In genomic region chr16:94303203-94303535, GRCm38 (mm10) we compare ENCODE assay signal across 8 mouse cellular contexts. TPM values are rescaled to one million over a fixed set of nuclear protein-coding genes. Genes with fewer than 3 reads are reported as not detected.
DNase-seq lines count a peak whose midpoint lies in the region; ATAC-seq and TF ChIP-seq lines count a peak whose summit lies in the region.

No protein-coding gene starts in this region.

- 0 out of 2 replicates have a peak, but pooled peaks cover 7% of the 10 kb centered on the region for H3K9me3 ChIP-seq in heart, embryonic 14.5 days (ENCODE audit: control insufficient read depth, low read length)
- no peaks in the 10 kb centered on the region for H3K9me3 ChIP-seq in ES-E14 (ENCODE audit: control insufficient read depth, insufficient read depth, low read depth, low read length)
- no peaks in the 10 kb centered on the region for H3K9me3 ChIP-seq in forebrain, postnatal 0 days (ENCODE audit: low read length)
- H3K9me3 ChIP-seq in liver, postnatal 0 days (ENCODE audit: low read length) = no peaks in the 10 kb centered on the region

- peak overlapping the region; percentile 76 for H3K4me2 ChIP-seq in heart, embryonic 14.5 days (ENCODE audit: low read length)
- H3K4me2 ChIP-seq in forebrain, postnatal 0 days (ENCODE audit: low read depth) = peak overlapping the region; percentile 46
- H3K4me2 ChIP-seq in liver, postnatal 0 days (ENCODE audit: low read depth, low read length) = peak overlapping the region; percentile 60

- H3K27me3 ChIP-seq in heart, embryonic 14.5 days (ENCODE audit: control insufficient read depth, insufficient read depth, low read length) = no peaks in the 10 kb centered on the region
- H3K27me3 ChIP-seq in forebrain, postnatal 0 days (ENCODE audit: insufficient read depth, low read length) = no peaks in the 10 kb centered on the region
- H3K27me3 ChIP-seq in liver, postnatal 0 days (ENCODE audit: insufficient read depth, low read length) = no peaks in the 10 kb centered on the region

- peaks cover 11 to 25% of the 10 kb centered on the region in 2 experiments for H3K4me1 ChIP-seq in heart, embryonic 14.5 days (ENCODE audit: control insufficient read depth in 2 of 2, insufficient read depth in 2 of 2, low read length in 2 of 2)
- peaks cover 6 to 10% of the 10 kb centered on the region in 2 experiments; a peak in 2 of 4 replicates for H3K4me1 ChIP-seq in ES-E14 (ENCODE audit: control insufficient read depth in 2 of 2, insufficient read depth in 2 of 2, low read length in 2 of 2, poor library complexity in 1 of 2)
- H3K4me1 ChIP-seq in forebrain, postnatal 0 days (ENCODE audit: insufficient read depth) = 0 out of 2 replicates have a peak, but pooled peaks cover 11% of the 10 kb centered on the region
- H3K4me1 ChIP-seq in liver, postnatal 0 days (ENCODE audit: insufficient read depth) = peaks cover 9% of the 10 kb centered on the region

- in situ Hi-C loops in ES-E14 (cut with MboI; ENCODE audit: low sequenced_read_pairs in 2 of 2, unreplicated experiment in 2 of 2) = no loop called here

- H3K27ac ChIP-seq in heart, embryonic 14.5 days (replicated peaks in 1 of 2; ENCODE audit: control insufficient read depth in 1 of 2, insufficient read depth in 1 of 2, low read depth in 2 of 2, low read length in 2 of 2) = peak overlapping the region; percentile 95 to 97
- H3K27ac ChIP-seq in ES-E14 (ENCODE audit: insufficient read depth, low read depth, low read length, poor library complexity, severe bottlenecking) = no peak overlapping the region
- H3K27ac ChIP-seq in forebrain, postnatal 0 days (ENCODE audit: low read depth, low read length) = no peak overlapping the region
- no peak overlapping the region for H3K27ac ChIP-seq in liver, postnatal 0 days (ENCODE audit: low read depth)

- no peaks in the 10 kb centered on the region for H3K36me3 ChIP-seq in heart, embryonic 14.5 days (ENCODE audit: control insufficient read depth, insufficient read depth, low read length)
- H3K36me3 ChIP-seq in ES-E14 (ENCODE audit: control insufficient read depth, insufficient read depth, low read length, poor library complexity, severe bottlenecking) = no peaks in the 10 kb centered on the region
- H3K36me3 ChIP-seq in forebrain, postnatal 0 days (ENCODE audit: insufficient read depth) = no peaks in the 10 kb centered on the region
- H3K36me3 ChIP-seq in liver, postnatal 0 days (replicated peaks; ENCODE audit: insufficient read depth, low read length) = no peaks in the 10 kb centered on the region

- TF ChIP-seq EP300 in liver, postnatal 0 days (IDR thresholded peaks at IDR 0.05; ENCODE audit: low read depth) = no peak

- 13% methylated on average over 6 of the region's 6 CpGs for WGBS in heart, embryonic 14.5 days
- 26% methylated on average over 6 of the region's 6 CpGs for WGBS in forebrain, postnatal 0 days
- WGBS in liver, postnatal 0 days (ENCODE audit: insufficient replicate concordance) = 24% methylated on average over 6 of the region's 6 CpGs

- H3K4me3 ChIP-seq in heart, embryonic 14.5 days (ENCODE audit: control insufficient read depth in 1 of 2, insufficient read depth in 1 of 2, low read depth in 1 of 2, low read length in 2 of 2) = peak overlapping the region; percentile 37 to 41
- peak overlapping the region; percentile 38 to 41; a peak in 2 of 4 replicates for H3K4me3 ChIP-seq in ES-E14 (ENCODE audit: insufficient read depth in 1 of 2, low read depth in 1 of 2, low read length in 2 of 2, poor library complexity in 1 of 2, severe bottlenecking in 1 of 2)
- H3K4me3 ChIP-seq in forebrain, postnatal 0 days (ENCODE audit: low read depth, low read length) = 0 out of 2 replicates have a peak overlapping the region, but pooled peaks have one; percentile 19
- peak overlapping the region; percentile 5; the same call in 1 of the 2 replicates for H3K4me3 ChIP-seq in liver, postnatal 0 days (ENCODE audit: low read depth, low read length)

- TF ChIP-seq CTCF in forebrain, postnatal 0 days (IDR thresholded peaks at IDR 0.05; ENCODE audit: low read depth) = no peak
- no peak for TF ChIP-seq CTCF in liver, postnatal 0 days (IDR thresholded peaks at IDR 0.05; ENCODE audit: low read depth)

- peak overlapping the region; percentile 72 for H3K9ac ChIP-seq in heart, embryonic 14.5 days (ENCODE audit: low read length)
- 0 out of 2 replicates have a peak overlapping the region, but pooled peaks have one; percentile 57 for H3K9ac ChIP-seq in ES-E14 (ENCODE audit: insufficient read depth, low read depth, low read length, poor library complexity, severe bottlenecking)
- peak overlapping the region; percentile 39; the same call in 1 of the 2 replicates for H3K9ac ChIP-seq in forebrain, postnatal 0 days
- no peak overlapping the region for H3K9ac ChIP-seq in liver, postnatal 0 days (replicated peaks)

- no peak for ATAC-seq in heart, embryonic 14.5 days (ENCODE audit: insufficient number of reproducible peaks, insufficient read depth, low FRiP score, low read depth)
- no peak; the same call in 1 of the 2 replicates for ATAC-seq in forebrain, postnatal 0 days
- ATAC-seq in liver, postnatal 0 days = peak; percentile 10; the same call in 1 of the 2 replicates

- DNase-seq in heart, adult 18-20 months = no peak
- no peak for DNase-seq in ES-E14 (ENCODE audit: low read depth, low spot score)
- DNase-seq in forebrain, postnatal 0 days = no peak
- no peak for DNase-seq in liver, postnatal 0 days
- no peak for DNase-seq in thymus, adult 18-20 months
- no peak for DNase-seq in cerebellum, adult 11 months
- DNase-seq in adrenal gland, postnatal 10 days = no peak

TF ChIP-seq in ES-E14, 5 proteins besides CTCF, POLR2A, EP300 and RAD21:
- no peak for TF ChIP-seq ZNF384 (IDR thresholded peaks at IDR 0.05; ENCODE audit: low read depth, low read length)
- TF ChIP-seq ZC3H11A (IDR thresholded peaks at IDR 0.05; ENCODE audit: borderline replicate concordance, low read depth, low read length) = no peak
- TF ChIP-seq HCFC1 (IDR thresholded peaks at IDR 0.05; ENCODE audit: borderline replicate concordance, insufficient read depth, low read length) = no peak
- TF ChIP-seq MAFK (IDR thresholded peaks at IDR 0.05; ENCODE audit: insufficient read depth, low read depth, low read length) = no peak
- no peak for TF ChIP-seq CHD2 (IDR thresholded peaks at IDR 0.05; ENCODE audit: low read depth, low read length)

RNA-seq across cellular contexts. Expression of gene Hlcs, which starts 10.2 kb away (rescaled TPM):
- polyA plus RNA-seq in heart, embryonic 14.5 days (2014; fragmentation: Nextera tagmentation; extraction: Ambion mirVana) = 7.6 and 8.1 TPM in 2 replicates
- 1 to 10 TPM; 7.3 to 9.1 TPM for total RNA-seq in heart, adult 18-20 months (2021)
- 5.2 and 10.1 TPM in 2 replicates for total RNA-seq in ES-E14 (2012; rRNA removed)
- 5.5 and 6.8 TPM in 2 replicates for total RNA-seq in forebrain, postnatal 0 days (2014; rRNA removed)
- polyA plus RNA-seq in forebrain, postnatal 0 days (2015; fragmentation: Nextera tagmentation; extraction: Ambion mirVana) = 2.7 and 5.8 TPM in 2 replicates
- 2.3 and 2.9 TPM in 2 replicates for polyA plus RNA-seq in liver, postnatal 0 days (2015; fragmentation: Nextera tagmentation; extraction: Ambion mirVana)
- 10 to 100 TPM; 11.9 to 13.5 TPM for total RNA-seq in adrenal gland, postnatal 10 days (2021)

RNA-seq across cellular contexts. Expression of gene Ripply3, which starts 25.1 kb away (rescaled TPM):
- 5.1 and 5.5 TPM in 2 replicates for polyA plus RNA-seq in heart, embryonic 14.5 days (2014; fragmentation: Nextera tagmentation; extraction: Ambion mirVana)
- 1 to 10 TPM; 3.7 to 4.0 TPM for total RNA-seq in heart, adult 18-20 months (2021)
- 0.16 and 0.22 TPM in 2 replicates for total RNA-seq in ES-E14 (2012; rRNA removed)
- total RNA-seq in forebrain, postnatal 0 days (2014; rRNA removed) = 0.14 and 0.69 TPM in 2 replicates
- 0.54 and 0.74 TPM in 2 replicates for polyA plus RNA-seq in forebrain, postnatal 0 days (2015; fragmentation: Nextera tagmentation; extraction: Ambion mirVana)
- 1.4 and 2.1 TPM in 2 replicates for polyA plus RNA-seq in liver, postnatal 0 days (2015; fragmentation: Nextera tagmentation; extraction: Ambion mirVana)
- 1 to 10 TPM; 3.8 to 4.0 TPM for total RNA-seq in adrenal gland, postnatal 10 days (2021)

Comparison
In these comparisons a context has a peak if more than half of its experiments do, and no peak if none do; other contexts are left out.
1. H3K27ac ChIP-seq: peak in heart, embryonic 14.5 days (2 of 2); none in ES-E14 (single experiment), forebrain, postnatal 0 days (single experiment) and liver, postnatal 0 days (single experiment).
2. Peak in every context shown above with its lines, with median percentiles within 50 percentile points of each other: H3K4me2 ChIP-seq and H3K4me3 ChIP-seq.